Mouse (Mus musculus) intestine, embryonic 14.5 days (tissue): ENCODE results near the gene Rcbtb2. TPM values are rescaled to one million over a fixed set of nuclear protein-coding genes. Genes with fewer than 3 reads are reported as not detected.

Source experiments
- microRNA counts: library from miRNA; unstranded; fragments of <30 nt; microRNA quantifications from one replicate; lab custom pipeline; 2016
- microRNA-seq: library from miRNA; unstranded; fragments of <30 nt; microRNA quantifications from one replicate; pipeline ENCODE4, GENCODE M21; 2016
- polyA plus RNA-seq: library from polyadenylated mRNA; unstranded; fragments of >200 nt; fragmentation: Nextera tagmentation; extraction: Ambion mirVana; gene quantifications from 2 replicates; pipeline ENCODE4 v1.2.1, GENCODE M21; 2014

The Rcbtb2 gene
- polyA plus RNA-seq, 1 experiment from 2014 or later, result 89.3 TPM

MicroRNAs encoded within 50 kb of the gene (microRNA counts, 519-probe panel; counts per million panel counts)
- not detected for microRNA mmu-miR-687 (lab: Ali Mortazavi, UCI)

Small RNA genes lying within 50 kb of the gene (microRNA-seq; reads per million reads assigned to microRNA genes)
- not detected for gene Mir687

Other genes with a start within 250 kb of the Rcbtb2 start
- 0.27 TPM in 1 of 2 replicates, not detected in the other for gene Cysltr2, start 73.9 kb upstream of the Rcbtb2 start, polyA plus RNA-seq
- gene Lpar6, start 114.9 kb downstream of the Rcbtb2 start, polyA plus RNA-seq, result 13.5 and 14.2 TPM in 2 replicates
- 18.0 and 21.8 TPM in 2 replicates for gene Rb1, start 202.8 kb downstream of the Rcbtb2 start, polyA plus RNA-seq